Mouse (Mus musculus): ENCODE measurements at regions not wholly inside any gene's neighbourhood (a gene's known extent, or its start where the extent isn't known, plus 50 kb on each side); places are given as distances from the start of the nearest gene placed in this dataset.

- Histone ChIP-seq H3K9me3 (replicated peaks; ENCODE audit: control insufficient read depth, low read length) (no peaks in the 10 kb centered on the region), H3K4me2 (ENCODE audit: low read depth, low read length) (no peak overlapping the region), H3K4me1 (ENCODE audit: control insufficient read depth, insufficient read depth) (no peaks in the 10 kb centered on the region), H3K27me3 (ENCODE audit: control insufficient read depth, insufficient read depth, low read length) (no peaks in the 10 kb centered on the region), H3K36me3 (replicated peaks; ENCODE audit: control insufficient read depth, insufficient read depth, low read length) (no peaks in the 10 kb centered on the region), H3K27ac (ENCODE audit: low read depth) (no peak overlapping the region), H3K4me3 (ENCODE audit: low read depth, low read length) (no peak overlapping the region), H3K9ac (replicated peaks; ENCODE audit: low read depth, low read length) (no peak overlapping the region)
- no peak for DNase-seq (ENCODE audit: low spot score)
- WGBS: 73% methylated on average over 5 of the region's 5 CpGs
- TF ChIP-seq EP300 (IDR thresholded peaks at IDR 0.05; ENCODE audit: low read depth): no peak
- no peak for TF ChIP-seq CTCF (IDR thresholded peaks at IDR 0.05; ENCODE audit: low read depth)
- no peak for ATAC-seq (ENCODE audit: insufficient read depth, low read depth)
These were observed 733.5 kb downstream of the Fam19a2 start for GRCm38 (mm10) chr10:123997260-123997659.

DNA sequence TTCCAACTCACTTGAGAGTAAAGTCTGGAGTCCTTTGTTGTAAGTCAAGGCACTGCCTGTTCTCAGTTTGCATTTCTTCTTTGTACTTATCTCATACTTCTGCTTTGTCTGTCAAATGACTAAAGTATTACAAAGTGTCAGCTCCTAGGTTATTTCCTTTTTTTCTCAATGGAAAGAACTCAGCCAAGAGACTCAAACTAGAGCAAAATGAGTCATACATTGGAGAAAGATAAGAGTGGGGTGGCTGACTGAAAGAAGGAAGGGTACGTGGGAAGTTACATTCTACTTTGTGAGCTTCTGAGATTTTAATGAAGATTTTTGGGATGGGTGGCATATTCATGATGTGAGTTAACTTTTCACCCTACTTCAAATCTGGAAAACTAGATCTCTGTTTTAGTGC lies 735.2 kb downstream of the Fam19a2 start:
- DNase-seq (ENCODE audit: low spot score) (no peak), ATAC-seq (ENCODE audit: insufficient read depth, low read depth) (no peak)
- Histone ChIP-seq H3K27ac (ENCODE audit: low read depth) (no peak overlapping the region), H3K9ac (replicated peaks; ENCODE audit: low read depth, low read length) (no peak overlapping the region), H3K36me3 (replicated peaks; ENCODE audit: control insufficient read depth, insufficient read depth, low read length) (no peaks in the 10 kb centered on the region), H3K9me3 (replicated peaks; ENCODE audit: control insufficient read depth, low read length) (no peaks in the 10 kb centered on the region), H3K4me3 (ENCODE audit: low read depth, low read length) (no peak overlapping the region), H3K27me3 (ENCODE audit: control insufficient read depth, insufficient read depth, low read length) (no peaks in the 10 kb centered on the region), H3K4me1 (ENCODE audit: control insufficient read depth, insufficient read depth) (no peaks in the 10 kb centered on the region), H3K4me2 (ENCODE audit: low read depth, low read length) (no peak overlapping the region)
- WGBS: 27% methylated on average over 1 of the region's 1 CpGs
- TF ChIP-seq CTCF (IDR thresholded peaks at IDR 0.05; ENCODE audit: low read depth) (no peak), EP300 (IDR thresholded peaks at IDR 0.05; ENCODE audit: low read depth) (no peak)

- H3K9me3 ChIP-seq (replicated peaks; ENCODE audit: control insufficient read depth, low read length): no peaks in the 10 kb centered on the region
- H3K4me2 ChIP-seq (ENCODE audit: low read depth, low read length): no peak overlapping the region
- H3K9ac ChIP-seq (replicated peaks; ENCODE audit: low read depth, low read length): no peak overlapping the region
- H3K4me3 ChIP-seq (ENCODE audit: low read depth, low read length): no peak overlapping the region
- H3K27me3 ChIP-seq (ENCODE audit: control insufficient read depth, insufficient read depth, low read length): no peaks in the 10 kb centered on the region
- WGBS: 78% methylated on average over 4 of the region's 4 CpGs
- TF ChIP-seq CTCF (IDR thresholded peaks at IDR 0.05; ENCODE audit: low read depth) (no peak), EP300 (IDR thresholded peaks at IDR 0.05; ENCODE audit: low read depth) (no peak)
- no peaks in the 10 kb centered on the region for H3K4me1 ChIP-seq (ENCODE audit: control insufficient read depth, insufficient read depth)
- no peaks in the 10 kb centered on the region for H3K36me3 ChIP-seq (replicated peaks; ENCODE audit: control insufficient read depth, insufficient read depth, low read length)
- ATAC-seq (ENCODE audit: insufficient read depth, low read depth) (no peak), DNase-seq (ENCODE audit: low spot score) (no peak)
- H3K27ac ChIP-seq (ENCODE audit: low read depth): no peak overlapping the region
These were observed 781.2 kb downstream of the Fam19a2 start for GRCm38 (mm10) chr10:124045031-124045430.

DNA sequence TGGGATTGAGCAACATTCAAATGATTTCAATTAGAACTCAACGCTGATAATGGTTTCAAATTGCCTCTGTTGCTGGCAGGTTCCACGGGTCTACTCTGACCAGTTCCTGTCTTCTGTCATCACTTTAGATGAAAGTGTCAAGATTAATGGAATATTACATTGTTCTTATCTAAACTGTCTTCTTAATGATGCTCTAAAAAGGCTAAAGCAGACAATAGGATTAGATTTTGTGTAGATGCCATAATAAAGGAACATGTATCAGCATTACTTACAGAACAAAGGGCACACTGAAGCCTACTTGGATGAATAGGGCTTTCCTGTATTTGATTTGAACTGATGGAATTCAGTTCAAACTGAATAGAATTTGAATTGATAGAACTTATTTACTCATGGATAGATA lies 782.0 kb downstream of the Fam19a2 start:
- H3K9me3 ChIP-seq (replicated peaks; ENCODE audit: control insufficient read depth, low read length): no peaks in the 10 kb centered on the region
- ATAC-seq (ENCODE audit: insufficient read depth, low read depth) (no peak), DNase-seq (ENCODE audit: low spot score) (no peak)
- H3K27me3 ChIP-seq (ENCODE audit: control insufficient read depth, insufficient read depth, low read length): no peaks in the 10 kb centered on the region
- H3K36me3 ChIP-seq (replicated peaks; ENCODE audit: control insufficient read depth, insufficient read depth, low read length): no peaks in the 10 kb centered on the region
- H3K27ac ChIP-seq (ENCODE audit: low read depth): no peak overlapping the region
- H3K4me1 ChIP-seq (ENCODE audit: control insufficient read depth, insufficient read depth): no peaks in the 10 kb centered on the region
- TF ChIP-seq CTCF (IDR thresholded peaks at IDR 0.05; ENCODE audit: low read depth) (no peak), EP300 (IDR thresholded peaks at IDR 0.05; ENCODE audit: low read depth) (no peak)
- no peak overlapping the region for H3K9ac ChIP-seq (replicated peaks; ENCODE audit: low read depth, low read length)
- H3K4me2 ChIP-seq (ENCODE audit: low read depth, low read length): no peak overlapping the region
- 71% methylated on average over 2 of the region's 2 CpGs for WGBS
- no peak overlapping the region for H3K4me3 ChIP-seq (ENCODE audit: low read depth, low read length)

DNA sequence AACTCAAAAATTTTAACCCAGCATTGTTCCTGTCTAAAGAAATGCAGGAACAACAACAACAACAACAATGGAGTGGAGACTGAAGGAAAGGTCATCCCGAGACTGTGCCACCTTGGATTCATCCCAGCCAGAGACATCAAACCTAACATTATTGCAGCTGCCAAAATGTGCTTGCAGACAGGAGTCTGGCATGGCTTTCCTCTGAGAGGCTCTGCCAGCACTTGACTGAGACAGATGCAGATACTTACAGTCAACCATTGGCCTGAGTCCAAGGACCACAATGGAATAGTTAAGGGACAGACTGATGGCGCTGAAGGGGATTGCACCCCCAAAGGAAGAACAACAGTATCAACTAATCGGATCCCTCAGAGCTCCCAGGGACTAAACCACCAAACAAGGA lies 819.0 kb downstream of the Fam19a2 start:
- H3K27me3 ChIP-seq (ENCODE audit: control insufficient read depth, insufficient read depth, low read length): no peaks in the 10 kb centered on the region
- no peaks in the 10 kb centered on the region for H3K9me3 ChIP-seq (replicated peaks; ENCODE audit: control insufficient read depth, low read length)
- 0 out of 2 replicates have a peak overlapping the region, but pooled peaks have one; percentile 0 for H3K4me2 ChIP-seq (ENCODE audit: low read depth, low read length)
- no peak overlapping the region for H3K9ac ChIP-seq (replicated peaks; ENCODE audit: low read depth, low read length)
- peak overlapping the region; percentile 39 for H3K27ac ChIP-seq (ENCODE audit: low read depth)
- TF ChIP-seq CTCF (IDR thresholded peaks at IDR 0.05; ENCODE audit: low read depth) (peak; percentile 16; the same call in 1 of the 2 replicates), EP300 (IDR thresholded peaks at IDR 0.05; ENCODE audit: low read depth) (no peak; the same call in 1 of the 2 replicates)
- H3K4me1 ChIP-seq (ENCODE audit: control insufficient read depth, insufficient read depth): no peaks in the 10 kb centered on the region; the same call in 1 of the 2 replicates
- H3K4me3 ChIP-seq (ENCODE audit: low read depth, low read length): no peak overlapping the region
- ATAC-seq (ENCODE audit: insufficient read depth, low read depth) (peak; percentile 89), DNase-seq (ENCODE audit: low spot score) (peak; percentile 63)
- H3K36me3 ChIP-seq (replicated peaks; ENCODE audit: control insufficient read depth, insufficient read depth, low read length): no peaks in the 10 kb centered on the region
- 16% methylated on average over 3 of the region's 3 CpGs for WGBS

- ATAC-seq (ENCODE audit: insufficient read depth, low read depth): no peak; the same call in 1 of the 2 replicates
- 26% methylated on average over 10 of the region's 10 CpGs for WGBS
- no peak overlapping the region for H3K4me2 ChIP-seq (ENCODE audit: low read depth, low read length)
These were observed 826.8 kb downstream of the Fam19a2 start for GRCm38 (mm10) chr10:124090547-124090946.

More at GRCm38 (mm10) chr10:124090547-124090946, 826.8 kb downstream of the Fam19a2 start:
- no peak overlapping the region for H3K4me3 ChIP-seq (ENCODE audit: low read depth, low read length)
- no peak overlapping the region for H3K27ac ChIP-seq (ENCODE audit: low read depth)
- DNase-seq (ENCODE audit: low spot score): peak; percentile 11
- TF ChIP-seq EP300 (IDR thresholded peaks at IDR 0.05; ENCODE audit: low read depth): no peak
- no peak for TF ChIP-seq CTCF (IDR thresholded peaks at IDR 0.05; ENCODE audit: low read depth)
- H3K9me3 ChIP-seq (replicated peaks; ENCODE audit: control insufficient read depth, low read length): no peaks in the 10 kb centered on the region; the same call in 1 of the 2 replicates
- no peaks in the 10 kb centered on the region for H3K27me3 ChIP-seq (ENCODE audit: control insufficient read depth, insufficient read depth, low read length)
- no peak overlapping the region for H3K9ac ChIP-seq (replicated peaks; ENCODE audit: low read depth, low read length)
- no peaks in the 10 kb centered on the region for H3K36me3 ChIP-seq (replicated peaks; ENCODE audit: control insufficient read depth, insufficient read depth, low read length)
- H3K4me1 ChIP-seq (ENCODE audit: control insufficient read depth, insufficient read depth): no peaks in the 10 kb centered on the region
